Mouse (Mus musculus) liver, postnatal 0 days (tissue): ENCODE measurements at regions not wholly inside any gene's neighbourhood (a gene's known extent, or its start where the extent isn't known, plus 50 kb on each side); places are given as distances from the start of the nearest gene placed in this dataset.

Experiments used
- CTCF ChIP-seq: sonication (generic); IDR thresholded peaks from 2 replicates; pipeline ENCODE4 v1.5.1; 2016; ENCODE audit warnings: antibody characterized with exemption, low read depth
- EP300 ChIP-seq: IDR thresholded peaks from 2 replicates; pipeline ENCODE4 v1.6.1; 2016; ENCODE audit warnings: antibody characterized with exemption, low read depth, mild to moderate bottlenecking

DNA sequence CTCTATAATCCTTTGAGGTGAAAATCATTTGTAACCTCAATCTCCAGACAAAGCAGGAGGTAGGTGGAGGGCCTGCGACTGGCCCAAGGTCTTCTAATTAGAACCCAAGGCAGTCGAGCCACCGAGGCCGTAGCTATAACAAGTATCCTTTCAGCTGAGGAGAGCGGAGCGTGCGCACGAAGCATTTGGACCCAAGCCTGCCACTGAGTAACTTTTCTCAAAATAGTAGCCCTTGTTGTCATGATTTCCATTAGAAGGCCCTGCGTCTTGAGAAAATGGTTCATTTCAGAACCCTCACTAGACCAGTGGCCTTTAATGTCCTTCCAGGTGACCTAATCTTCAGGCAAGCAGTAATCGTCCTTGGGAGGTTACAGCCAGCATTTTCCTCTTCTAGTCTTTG lies 90.6 kb downstream of the H2al1j start:
- TF ChIP-seq CTCF (no peak), EP300 (no peak)
